9 mouse cellular contexts compared by ENCODE assay signal in the genomic region with DNA sequence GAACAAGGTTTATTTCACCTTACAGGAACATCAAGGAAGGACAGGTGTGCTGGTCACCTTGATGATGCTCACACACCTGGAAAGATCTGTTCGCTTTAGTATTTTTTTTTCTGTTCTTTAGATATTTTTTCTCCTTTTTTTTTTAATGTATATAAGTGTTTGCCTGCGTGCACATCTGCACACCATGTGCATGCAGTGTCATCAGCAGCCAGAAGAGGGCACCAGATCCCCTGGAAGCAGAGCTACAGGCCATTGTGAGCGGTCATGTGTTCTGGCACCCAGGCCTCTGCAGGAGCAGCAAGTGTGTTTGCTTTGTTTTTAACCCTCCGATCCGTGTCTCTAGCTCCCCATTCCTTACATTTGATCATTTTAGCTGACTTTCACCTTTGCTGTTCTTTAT. TPM values are rescaled to one million over a fixed set of nuclear protein-coding genes. Genes with fewer than 3 reads are reported as not detected.
DNase-seq lines count a peak whose midpoint lies in the region; ATAC-seq lines count a peak whose summit lies in the region.
"Had no signal": no experiment of that assay in that cellular context is flagged by ENCODE, and none has a peak within 500 bp of the region (broad histone marks: within the 10 kb centered on the region; RNA-seq: fewer than 3 reads in every experiment).

No protein-coding gene starts in this region.

- peak; percentile 71 for DNase-seq in heart, postnatal 4 days
- peak; percentile 41 to 54 for DNase-seq in CD8-positive naive resting alpha-beta T cell, adult 2 months (ENCODE audit: low read depth in 2 of 2, low spot score in 2 of 2)
- peak; percentile 76 for DNase-seq in adrenal gland, postnatal 14 days
- DNase-seq in embryonic facial prominence, embryonic 10.5 days (ENCODE audit: low spot score) = peak; percentile 81
- peak; percentile 81 for DNase-seq in limb, embryonic 10.5 days (ENCODE audit: low spot score)
- peak; percentile 74 to 77 for DNase-seq in right cerebral cortex, postnatal 10 days (ENCODE audit: low spot score in 2 of 2)

- no peaks in the 10 kb centered on the region for H3K9me3 ChIP-seq in heart, embryonic 11.5 days (replicated peaks; ENCODE audit: control insufficient read depth, low read length)
- H3K9me3 ChIP-seq in embryonic facial prominence, embryonic 10.5 days = no peaks in the 10 kb centered on the region
- no peaks in the 10 kb centered on the region for H3K9me3 ChIP-seq in limb, embryonic 10.5 days (replicated peaks)
- H3K9me3 ChIP-seq: midbrain, embryonic 12.5 days had no signal

- ATAC-seq in heart, embryonic 11.5 days (replicated peaks; ENCODE audit: insufficient number of reproducible peaks, low FRiP score, low TSS enrichment) = no peak
- ATAC-seq in monocyte, adult 5-6 weeks (replicated peaks; ENCODE audit: insufficient number of reproducible peaks, low FRiP score, low TSS enrichment, poor library complexity, severe bottlenecking) = no peak

- H3K4me3 ChIP-seq in heart, embryonic 11.5 days (ENCODE audit: low read depth, low read length) = no peak overlapping the region
- H3K4me3 ChIP-seq in embryonic facial prominence, embryonic 10.5 days = no peak overlapping the region
- no peak overlapping the region for H3K4me3 ChIP-seq in limb, embryonic 10.5 days
- H3K4me3 ChIP-seq: midbrain, embryonic 12.5 days had no signal

- no peak overlapping the region for H3K4me2 ChIP-seq in heart, embryonic 11.5 days
- H3K4me2 ChIP-seq: midbrain, embryonic 12.5 days had no signal

- H3K27me3 ChIP-seq in heart, embryonic 11.5 days (ENCODE audit: control insufficient read depth, insufficient read depth, low read length) = no peaks in the 10 kb centered on the region
- no peaks in the 10 kb centered on the region for H3K27me3 ChIP-seq in embryonic facial prominence, embryonic 10.5 days (replicated peaks; ENCODE audit: low read depth, poor library complexity, severe bottlenecking)
- no peaks in the 10 kb centered on the region for H3K27me3 ChIP-seq in limb, embryonic 10.5 days (ENCODE audit: low read depth, poor library complexity, severe bottlenecking)
- H3K27me3 ChIP-seq: midbrain, embryonic 12.5 days had no signal

- H3K4me1 ChIP-seq in heart, embryonic 11.5 days (ENCODE audit: control insufficient read depth, insufficient read depth, low read length) = peaks cover 5% of the 10 kb centered on the region
- peaks cover 32% of the 10 kb centered on the region for H3K4me1 ChIP-seq in embryonic facial prominence, embryonic 10.5 days
- H3K4me1 ChIP-seq in limb, embryonic 10.5 days = peaks cover 34% of the 10 kb centered on the region

- no peak overlapping the region for H3K9ac ChIP-seq in heart, embryonic 11.5 days (ENCODE audit: low read depth, low read length)
- H3K9ac ChIP-seq: midbrain, embryonic 12.5 days had no signal

- peaks cover 5% of the 10 kb centered on the region for H3K36me3 ChIP-seq in heart, embryonic 11.5 days (ENCODE audit: control insufficient read depth, insufficient read depth, low read length)
- H3K36me3 ChIP-seq in embryonic facial prominence, embryonic 10.5 days (replicated peaks) = peaks cover 19% of the 10 kb centered on the region
- peaks cover 20% of the 10 kb centered on the region for H3K36me3 ChIP-seq in limb, embryonic 10.5 days

- WGBS in heart, embryonic 11.5 days (ENCODE audit: insufficient replicate concordance) = 49% methylated on average over 5 of the region's 5 CpGs
- WGBS in embryonic facial prominence, embryonic 10.5 days = 46% methylated on average over 5 of the region's 5 CpGs
- 57% methylated on average over 5 of the region's 5 CpGs for WGBS in limb, embryonic 10.5 days

- H3K27ac ChIP-seq in heart, embryonic 11.5 days (ENCODE audit: low read depth, low read length) = no peak overlapping the region
- H3K27ac ChIP-seq in embryonic facial prominence, embryonic 10.5 days (replicated peaks) = no peak overlapping the region
- H3K27ac ChIP-seq in limb, embryonic 10.5 days = no peak overlapping the region
- H3K27ac ChIP-seq: midbrain, embryonic 12.5 days had no signal

RNA-seq across cellular contexts. Expression of gene Pold2, which starts 1.8 kb away (rescaled TPM):
- total RNA-seq in heart, postnatal 4 days (2021) = 10 to 100 TPM; 68.5 to 70.2 TPM
- 86.8 and 95.2 TPM in 2 replicates for polyA plus RNA-seq in heart, embryonic 11.5 days (2014; fragmentation: Nextera tagmentation; extraction: Ambion mirVana)
- 35.6 and 42.1 TPM in 2 replicates for total RNA-seq in adrenal gland, postnatal 14 days (2021)
- polyA plus RNA-seq in embryonic facial prominence, embryonic 10.5 days (2016; fragmentation: Nextera tagmentation; extraction: Ambion mirVana) = 155 and 161 TPM in 2 replicates
- 165 and 175 TPM in 2 replicates for polyA plus RNA-seq in limb, embryonic 10.5 days (2016; fragmentation: Nextera tagmentation; extraction: Ambion mirVana)
- total RNA-seq in monocyte, adult 5-6 weeks (2017) = 7.0 to 17.2 TPM (median 15.4 TPM) in 3 replicates

RNA-seq across cellular contexts. Expression of gene Aebp1, which starts 18.2 kb away (rescaled TPM):
- 10 to 100 TPM; 38.7 to 39.6 TPM for total RNA-seq in heart, postnatal 4 days (2021)
- 21.4 and 27.7 TPM in 2 replicates for polyA plus RNA-seq in heart, embryonic 11.5 days (2014; fragmentation: Nextera tagmentation; extraction: Ambion mirVana)
- 203 and 213 TPM in 2 replicates for total RNA-seq in adrenal gland, postnatal 14 days (2021)
- 9.0 TPM in 2 replicates for polyA plus RNA-seq in embryonic facial prominence, embryonic 10.5 days (2016; fragmentation: Nextera tagmentation; extraction: Ambion mirVana)
- polyA plus RNA-seq in limb, embryonic 10.5 days (2016; fragmentation: Nextera tagmentation; extraction: Ambion mirVana) = 8.2 TPM in 2 replicates
- not detected in 3 replicates for total RNA-seq in monocyte, adult 5-6 weeks (2017)

RNA-seq across cellular contexts. Expression of gene Myl7, which starts 18.7 kb away (rescaled TPM):
- 1,000 to 10,000 TPM; 1,420 to 1,616 TPM for total RNA-seq in heart, postnatal 4 days (2021)
- 7,501 and 8,192 TPM in 2 replicates for polyA plus RNA-seq in heart, embryonic 11.5 days (2014; fragmentation: Nextera tagmentation; extraction: Ambion mirVana)
- not detected in 2 replicates for total RNA-seq in adrenal gland, postnatal 14 days (2021)
- polyA plus RNA-seq in embryonic facial prominence, embryonic 10.5 days (2016; fragmentation: Nextera tagmentation; extraction: Ambion mirVana) = 5.4 and 23.9 TPM in 2 replicates
- 6.8 and 8.0 TPM in 2 replicates for polyA plus RNA-seq in limb, embryonic 10.5 days (2016; fragmentation: Nextera tagmentation; extraction: Ambion mirVana)
- not detected in 3 replicates for total RNA-seq in monocyte, adult 5-6 weeks (2017)

RNA-seq across cellular contexts. Expression of gene Polm, which starts 42.1 kb away (rescaled TPM):
- 1 to 10 TPM; 5.6 to 6.5 TPM for total RNA-seq in heart, postnatal 4 days (2021)
- 5.1 and 5.7 TPM in 2 replicates for polyA plus RNA-seq in heart, embryonic 11.5 days (2014; fragmentation: Nextera tagmentation; extraction: Ambion mirVana)
- 8.4 and 11.9 TPM in 2 replicates for total RNA-seq in adrenal gland, postnatal 14 days (2021)
- polyA plus RNA-seq in embryonic facial prominence, embryonic 10.5 days (2016; fragmentation: Nextera tagmentation; extraction: Ambion mirVana) = 9.4 and 10.0 TPM in 2 replicates
- 7.1 and 10.3 TPM in 2 replicates for polyA plus RNA-seq in limb, embryonic 10.5 days (2016; fragmentation: Nextera tagmentation; extraction: Ambion mirVana)
- total RNA-seq in monocyte, adult 5-6 weeks (2017) = 14.6 to 18.6 TPM (median 17.2 TPM) in 3 replicates

Comparison
In these comparisons a context has a peak if more than half of its experiments do, and no peak if none do; other contexts are left out.
1. RNA of gene Aebp1, which starts 18.2 kb away (total RNA-seq): 203 to 213 TPM in adrenal gland, postnatal 14 days and 38.7 to 39.6 TPM in heart, postnatal 4 days; not detected in monocyte, adult 5-6 weeks; every median in the first group is over 10 times any median in the second.
2. RNA of gene Myl7, which starts 18.7 kb away (total RNA-seq): 1,420 to 1,616 TPM in heart, postnatal 4 days; not detected in adrenal gland, postnatal 14 days and not detected in monocyte, adult 5-6 weeks; every median in the first group is over 100 times any median in the second.
3. Peak in every context shown above with its lines, with median percentiles within 50 percentile points of each other: DNase-seq.